Mouse (Mus musculus) embryonic facial prominence, embryonic 10.5 days (tissue): ENCODE data around the gene Sycp1. TPM values are rescaled to one million over a fixed set of nuclear protein-coding genes. Genes with fewer than 3 reads are reported as not detected.
A peak's percentile ranks its signal among the peaks of the same experiment; 100 is the strongest.

ENCODE experiments used
- DNase-seq: peaks from one replicate; pipeline ENCODE4 v3.0.0-alpha.2; 2017; ENCODE audit warnings: low spot score
- H3K27ac ChIP-seq: fragments of 300-500 bp; sonication (generic); replicated peaks from 2 replicates; pipeline ENCODE4 v1.5.1; 2016; ENCODE audit warnings: mild to moderate bottlenecking
- H3K27me3 ChIP-seq: fragments of 300-500 bp; sonication (generic); replicated peaks from 2 replicates; pipeline ENCODE4 v1.6.1; 2016; ENCODE audit warnings: low read depth, mild to moderate bottlenecking; ENCODE audit not compliant: poor library complexity, severe bottlenecking
- H3K36me3 ChIP-seq: fragments of 300-500 bp; sonication (generic); replicated peaks from 2 replicates; pipeline ENCODE4 v1.6.1; 2016; ENCODE audit warnings: mild to moderate bottlenecking, moderate library complexity
- H3K4me1 ChIP-seq: fragments of 300-500 bp; sonication (generic); 2 replicates; pipeline ENCODE4 v1.6.1; 2016
- H3K4me3 ChIP-seq: fragments of 300-500 bp; sonication (generic); 2 replicates; pipeline ENCODE4 v1.5.1; 2016; ENCODE audit warnings: mild to moderate bottlenecking, moderate library complexity
- H3K9me3 ChIP-seq: fragments of 300-500 bp; sonication (generic); 2 replicates; pipeline ENCODE4 v1.6.1; 2016; ENCODE audit warnings: mild to moderate bottlenecking
- WGBS: fragments of 180-500 bp; shearing (Covaris S2); methylation state at CpG from one replicate; pipeline ENCODE4 v1.1.7; 2016; 5-methylcytosine and 5-hydroxymethylcytosine counted together
- polyA plus RNA-seq: library from polyadenylated mRNA; unstranded; fragments of >200 nt; fragmentation: Nextera tagmentation; extraction: Ambion mirVana; gene quantifications from 2 replicates; pipeline ENCODE4 v1.2.1, GENCODE M21; 2016

Gene Sycp1
- polyA plus RNA-seq = not detected in 2 replicates

DNA sequence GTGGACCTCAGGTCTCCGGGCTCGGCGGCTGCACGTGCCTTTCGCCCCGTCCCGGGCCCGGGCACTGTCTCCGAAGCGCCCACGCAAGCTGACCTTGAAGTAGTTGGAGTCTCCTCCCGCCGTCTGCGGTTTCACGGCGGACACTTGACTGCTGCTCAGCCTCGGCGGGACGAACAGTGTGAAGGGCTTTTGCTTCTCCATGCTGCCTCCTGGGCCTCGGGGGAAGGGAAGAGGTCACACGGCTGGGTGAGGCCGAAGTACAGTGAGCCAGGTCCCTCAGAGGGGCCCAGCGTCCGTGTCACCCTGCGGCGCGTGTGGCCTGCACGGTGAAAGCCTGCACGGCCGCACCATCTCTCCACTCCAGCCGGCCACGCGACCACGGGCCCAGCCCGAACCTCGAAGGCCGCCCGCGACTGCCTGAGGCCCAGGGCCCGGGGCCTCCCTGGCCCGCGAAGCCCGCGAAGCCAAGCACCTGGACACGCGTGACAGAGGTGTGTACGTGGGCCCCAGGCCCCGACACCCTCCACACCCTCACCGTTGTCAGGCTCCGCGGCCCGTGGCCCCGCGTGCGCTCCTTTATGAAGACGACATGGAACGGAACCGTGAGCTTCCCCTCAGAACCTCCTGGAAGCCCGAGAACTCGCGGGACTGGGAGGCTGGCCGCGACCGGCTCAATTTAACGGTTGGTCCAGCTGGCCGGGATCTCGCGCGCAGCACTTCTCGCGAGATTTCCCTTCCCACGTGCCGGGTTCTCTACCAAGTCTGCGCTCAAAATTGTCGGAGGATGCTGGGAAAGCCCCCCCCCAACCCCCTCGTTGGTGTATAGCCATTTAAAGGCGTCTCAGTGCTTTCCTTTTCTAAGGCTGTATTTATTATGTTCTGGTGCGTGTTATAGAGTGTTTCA lies at the start of gene Sycp1:
Gene Sycp1, minus strand, starts transcription at position 650 of the 904 bp plus-strand sequence.
- Histone ChIP-seq H3K27ac (no peak within 1 kb of the TSS), H3K36me3 (no peaks in the 10 kb centered on the region), H3K4me3 (no peak within 1 kb of the TSS), H3K27me3 (no peaks in the 10 kb centered on the region), H3K4me1 (no peaks in the 10 kb centered on the region), H3K9me3 (peaks cover 9% of the 10 kb centered on the region; the same call in 1 of the 2 replicates)
- 93% methylated on average over 78 of the region's 78 CpGs for WGBS
- no peak for DNase-seq

DNA sequence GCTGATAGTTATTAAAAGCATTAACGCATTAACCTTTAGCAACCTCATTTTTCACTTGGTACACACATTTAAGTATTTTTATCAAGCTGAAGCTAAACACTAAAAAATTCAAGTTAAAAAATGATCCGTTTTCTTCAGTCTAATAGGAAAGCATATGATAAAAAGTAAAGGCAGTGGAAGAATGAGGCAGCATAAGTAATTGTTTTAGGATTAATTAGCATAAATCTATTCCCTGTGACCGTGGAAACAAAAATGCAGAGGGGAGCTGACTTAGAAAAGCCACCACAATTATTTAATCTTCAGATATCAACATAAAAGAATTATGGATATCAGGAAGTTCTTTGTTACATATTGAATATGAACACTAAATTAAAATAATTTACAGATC lies 44.4 kb upstream of the Sycp1 start:
- WGBS = 66% methylated on average over 3 of the region's 3 CpGs
- no peaks in the 10 kb centered on the region for H3K36me3 ChIP-seq

DNA sequence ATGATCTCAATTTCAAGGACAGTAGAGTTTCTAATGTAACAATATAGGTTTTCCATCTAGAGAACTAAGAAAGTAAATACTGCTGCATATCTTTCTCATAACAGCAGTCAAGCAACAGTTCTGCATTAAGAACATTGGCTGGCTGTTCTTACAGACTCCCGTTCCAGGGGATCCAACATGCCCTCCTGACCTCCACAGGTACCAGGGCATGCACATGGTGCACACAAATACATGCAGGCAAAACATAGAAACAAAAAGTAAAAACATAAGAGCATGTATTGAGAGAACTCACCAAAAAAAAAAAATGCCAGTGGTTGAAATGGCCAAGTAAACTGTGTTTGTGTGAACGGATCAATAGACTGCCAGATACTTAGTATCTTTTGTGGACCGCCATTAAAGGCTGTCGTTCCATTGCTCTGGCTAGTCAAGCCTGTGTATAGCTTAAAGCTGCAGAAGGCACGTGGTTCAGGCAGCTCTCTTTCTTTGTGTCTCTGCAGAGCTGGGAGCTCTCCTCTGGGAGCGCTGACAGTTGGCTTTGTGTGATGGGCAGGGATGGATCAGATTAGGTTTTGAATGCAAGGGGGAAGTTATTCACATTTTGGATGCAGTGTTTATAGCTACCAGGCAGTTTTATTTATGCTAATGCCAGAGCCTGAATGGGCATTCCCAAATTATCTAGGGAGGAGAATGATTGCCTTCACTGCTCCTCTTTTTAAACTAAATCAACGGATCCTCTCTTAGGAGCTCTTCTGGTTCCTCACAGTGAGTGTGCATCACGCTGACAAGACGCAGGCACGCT lies 43.8 kb upstream of the Sycp1 start:
- peak; percentile 30 for DNase-seq
- peak overlapping the region; percentile 21; the same call in 1 of the 2 replicates for H3K4me3 ChIP-seq
- peaks cover 7% of the 10 kb centered on the region for H3K4me1 ChIP-seq
- peak overlapping the region; percentile 69 for H3K27ac ChIP-seq
- H3K9me3 ChIP-seq = no peaks in the 10 kb centered on the region
- no peaks in the 10 kb centered on the region for H3K36me3 ChIP-seq
- WGBS = 38% methylated on average over 10 of the region's 10 CpGs
- H3K27me3 ChIP-seq = no peaks in the 10 kb centered on the region

More for the DNA sequence above, 44.4 kb upstream of the Sycp1 start:
- H3K4me1 ChIP-seq = peaks cover 7% of the 10 kb centered on the region
- H3K4me3 ChIP-seq = no peak overlapping the region; the same call in 1 of the 2 replicates
- DNase-seq = no peak
- H3K27ac ChIP-seq = peak overlapping the region; percentile 69
- H3K9me3 ChIP-seq = no peaks in the 10 kb centered on the region
- no peaks in the 10 kb centered on the region for H3K27me3 ChIP-seq

DNA sequence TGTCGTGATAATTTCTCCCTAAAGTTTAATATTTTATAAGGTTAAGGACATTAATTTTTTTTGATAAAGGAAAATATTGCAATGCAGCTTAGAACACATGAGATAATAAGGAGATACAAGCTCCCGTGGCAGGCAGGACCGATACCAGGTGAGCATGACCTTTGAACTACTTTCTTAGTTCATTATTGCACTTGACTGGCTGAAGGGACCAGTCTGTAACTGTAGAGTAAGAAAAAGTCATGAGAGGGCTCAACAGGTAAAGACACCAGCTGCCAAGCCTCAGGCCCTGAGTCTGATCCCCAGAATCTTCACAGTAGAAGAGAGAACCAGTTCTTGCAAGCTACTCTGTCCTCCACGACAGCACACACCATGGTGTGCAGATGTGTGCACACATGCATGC lies 41.0 kb upstream of the Sycp1 start:
- Histone ChIP-seq H3K4me3 (no peak overlapping the region), H3K27me3 (no peaks in the 10 kb centered on the region), H3K9me3 (no peaks in the 10 kb centered on the region), H3K36me3 (no peaks in the 10 kb centered on the region), H3K4me1 (peaks cover 7% of the 10 kb centered on the region), H3K27ac (no peak overlapping the region)
- DNase-seq = no peak
- WGBS = 84% methylated on average over 4 of the region's 4 CpGs

DNA sequence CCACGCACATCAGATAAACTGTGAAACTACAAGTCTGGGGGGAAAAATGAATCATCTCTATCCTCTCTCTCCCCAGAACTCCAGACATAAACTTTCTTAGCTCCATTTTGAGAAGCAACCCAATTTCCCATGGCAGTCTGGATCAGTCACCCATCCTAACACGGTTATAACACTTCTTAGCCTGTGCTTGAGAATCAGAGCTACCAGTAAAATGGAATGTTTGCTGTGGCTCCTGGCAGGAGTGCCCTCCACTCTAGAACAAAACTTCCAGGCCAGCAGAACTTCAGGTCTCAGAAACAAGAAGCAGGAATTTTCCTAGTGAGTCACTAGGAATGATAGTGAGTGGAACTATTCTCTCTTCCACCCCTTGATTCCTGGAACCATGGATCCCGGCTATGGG lies 34.6 kb upstream of the Sycp1 start:
- Histone ChIP-seq H3K4me1 (peaks cover 4% of the 10 kb centered on the region; the same call in 1 of the 2 replicates), H3K27ac (no peak overlapping the region), H3K4me3 (no peak overlapping the region), H3K9me3 (no peaks in the 10 kb centered on the region), H3K36me3 (no peaks in the 10 kb centered on the region), H3K27me3 (no peaks in the 10 kb centered on the region)
- DNase-seq = no peak
- WGBS = 91% methylated on average over 3 of the region's 3 CpGs

DNA sequence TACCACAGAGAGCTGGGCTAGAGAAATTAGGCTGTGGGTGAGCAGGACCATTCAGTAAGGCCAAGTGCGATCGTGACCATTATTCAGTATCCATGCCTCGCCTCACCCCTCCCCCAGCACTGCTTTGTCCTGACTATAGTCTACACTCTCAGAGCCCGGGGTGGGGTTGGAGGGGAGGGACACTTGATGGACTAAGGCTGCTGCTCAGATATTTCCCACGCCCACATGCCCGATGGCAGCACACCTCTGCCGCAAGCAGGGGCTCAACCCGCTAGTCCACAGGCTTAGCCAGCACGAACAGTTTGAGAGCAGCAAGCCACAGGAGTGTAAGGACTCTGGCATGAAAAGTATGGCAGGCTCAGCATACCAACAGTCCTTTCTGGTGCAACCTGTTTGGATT lies 34.2 kb upstream of the Sycp1 start:
- Histone ChIP-seq H3K4me3 (no peak overlapping the region), H3K27ac (no peak overlapping the region), H3K4me1 (peaks cover 4% of the 10 kb centered on the region; the same call in 1 of the 2 replicates), H3K9me3 (no peaks in the 10 kb centered on the region), H3K36me3 (no peaks in the 10 kb centered on the region), H3K27me3 (no peaks in the 10 kb centered on the region)
- 74% methylated on average over 9 of the region's 9 CpGs for WGBS
- peak; percentile 19 for DNase-seq

DNA sequence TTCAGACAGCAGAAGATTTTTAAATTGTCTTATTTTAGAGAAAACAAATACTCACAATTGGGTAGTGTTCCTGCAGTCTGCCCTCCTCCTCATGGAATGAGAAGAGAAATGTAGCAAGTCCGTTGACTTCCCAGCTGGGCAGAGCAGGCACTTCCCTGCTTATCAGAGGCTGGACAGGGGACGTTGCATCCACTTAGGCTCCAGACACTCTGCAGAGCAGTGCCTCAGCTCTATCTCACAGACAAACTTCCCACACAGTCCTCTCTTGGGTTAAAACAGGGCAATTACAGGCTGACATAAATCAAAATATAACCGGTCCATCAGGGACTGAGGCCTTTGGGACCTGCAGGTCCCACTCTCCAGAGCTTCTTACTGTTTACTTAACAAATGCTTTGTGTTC lies 28.1 kb upstream of the Sycp1 start, which contains the start of gene Nr1h5:
Gene Nr1h5, minus strand, starts transcription at position 101 of the 400 bp plus-strand sequence.
- Histone ChIP-seq H3K36me3 (no peaks in the 10 kb centered on the region), H3K27me3 (no peaks in the 10 kb centered on the region), H3K27ac (no peak within 1 kb of the TSS), H3K4me1 (no peaks in the 10 kb centered on the region), H3K9me3 (no peaks in the 10 kb centered on the region), H3K4me3 (no peak within 1 kb of the TSS)
- WGBS = 51% methylated on average over 3 of the region's 3 CpGs
- no peak for DNase-seq

DNA sequence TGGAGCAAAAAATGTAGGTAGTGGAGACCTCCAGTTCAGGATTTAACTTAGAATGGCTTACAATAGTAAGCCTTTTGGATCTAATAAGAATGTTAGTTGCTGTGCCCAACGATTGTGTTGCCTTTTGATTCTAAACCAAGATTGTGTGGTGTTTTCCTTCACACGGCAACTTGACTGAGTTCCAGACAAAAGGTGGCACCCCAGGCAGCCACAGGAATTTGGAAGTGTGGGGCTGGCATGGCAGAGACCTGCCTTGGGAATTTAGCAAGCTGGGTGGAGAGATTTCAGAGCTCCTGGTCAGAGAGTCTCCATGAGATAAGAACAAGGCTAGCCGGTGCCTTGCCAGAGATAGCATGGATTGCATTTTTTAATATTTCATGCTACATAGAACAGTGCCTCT lies 19.7 kb upstream of the Sycp1 start:
- Histone ChIP-seq H3K27ac (no peak overlapping the region), H3K27me3 (no peaks in the 10 kb centered on the region), H3K4me1 (no peaks in the 10 kb centered on the region), H3K9me3 (no peaks in the 10 kb centered on the region), H3K4me3 (no peak overlapping the region), H3K36me3 (no peaks in the 10 kb centered on the region)
- DNase-seq = no peak
- 66% methylated on average over 3 of the region's 3 CpGs for WGBS

DNA sequence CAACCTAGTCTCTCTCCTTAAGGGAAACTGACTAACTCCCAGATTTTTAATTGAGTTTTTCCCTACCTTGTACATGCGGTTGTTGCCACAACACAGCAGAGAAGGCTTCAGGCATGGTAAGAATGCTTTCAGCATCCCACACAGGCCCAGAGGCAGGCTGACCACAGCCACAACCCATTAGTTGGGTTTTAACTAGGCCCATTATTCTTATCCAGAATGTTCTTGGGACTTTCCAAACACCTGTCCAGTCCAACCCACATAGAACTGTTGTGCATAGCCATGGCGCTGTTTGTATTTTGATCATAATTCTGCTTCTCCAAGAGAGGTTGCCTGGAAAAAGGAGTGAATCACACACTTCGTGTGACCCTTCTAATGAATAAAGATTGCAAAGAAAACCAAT lies 19.2 kb upstream of the Sycp1 start:
- no peaks in the 10 kb centered on the region for H3K27me3 ChIP-seq
- no peaks in the 10 kb centered on the region for H3K4me1 ChIP-seq
- H3K36me3 ChIP-seq = no peaks in the 10 kb centered on the region
- no peak overlapping the region for H3K27ac ChIP-seq
- no peak overlapping the region for H3K4me3 ChIP-seq
- no peak for DNase-seq
- 87% methylated on average over 3 of the region's 3 CpGs for WGBS
- H3K9me3 ChIP-seq = no peaks in the 10 kb centered on the region

DNA sequence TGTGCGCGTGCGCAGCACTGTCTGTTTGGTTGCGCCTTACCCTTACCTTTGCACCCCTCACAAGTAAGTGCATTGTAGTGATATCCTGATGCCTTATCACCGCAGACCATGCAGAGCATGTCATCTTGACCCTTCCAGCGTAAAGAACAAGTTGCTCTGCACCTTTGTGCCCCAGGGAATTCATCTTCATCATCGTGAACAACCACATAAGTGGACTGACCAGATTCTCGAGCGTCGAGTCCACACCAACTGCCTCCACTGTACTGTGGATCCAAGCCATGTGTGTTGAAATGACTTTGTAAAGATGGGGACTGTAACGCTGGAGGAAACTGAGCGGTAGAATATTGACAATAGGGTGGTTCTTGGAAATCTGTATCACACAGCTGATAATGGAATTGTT lies 18.6 kb upstream of the Sycp1 start:
- WGBS = 91% methylated on average over 12 of the region's 12 CpGs

DNA sequence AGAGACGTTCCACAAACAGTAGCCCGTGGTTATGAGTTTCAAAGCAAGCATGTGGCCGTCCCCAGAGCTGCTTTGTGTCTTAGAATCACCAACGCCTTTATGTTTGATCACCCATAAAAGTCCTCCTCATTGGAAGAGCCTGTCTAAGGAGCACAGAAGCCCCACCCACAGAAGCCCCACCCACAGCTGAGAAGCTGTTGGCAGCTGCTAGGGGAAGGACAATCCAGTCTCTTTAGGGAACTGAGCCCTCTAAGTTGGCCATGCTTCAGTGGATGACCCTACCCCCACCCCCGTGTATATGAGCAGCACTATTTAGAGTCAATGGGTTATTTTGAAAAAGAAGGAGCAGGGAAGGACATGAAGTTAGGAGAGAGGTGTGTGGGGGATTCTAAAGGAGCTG lies 11.0 kb upstream of the Sycp1 start:
- DNase-seq = no peak
- Histone ChIP-seq H3K27me3 (no peaks in the 10 kb centered on the region), H3K27ac (no peak overlapping the region), H3K36me3 (no peaks in the 10 kb centered on the region), H3K9me3 (no peaks in the 10 kb centered on the region), H3K4me1 (no peaks in the 10 kb centered on the region), H3K4me3 (no peak overlapping the region)
- 67% methylated on average over 5 of the region's 5 CpGs for WGBS

More for the DNA sequence above, 18.6 kb upstream of the Sycp1 start:
- no peak for DNase-seq
- Histone ChIP-seq H3K4me3 (no peak overlapping the region), H3K4me1 (no peaks in the 10 kb centered on the region), H3K27ac (no peak overlapping the region), H3K9me3 (no peaks in the 10 kb centered on the region), H3K27me3 (no peaks in the 10 kb centered on the region), H3K36me3 (no peaks in the 10 kb centered on the region)

DNA sequence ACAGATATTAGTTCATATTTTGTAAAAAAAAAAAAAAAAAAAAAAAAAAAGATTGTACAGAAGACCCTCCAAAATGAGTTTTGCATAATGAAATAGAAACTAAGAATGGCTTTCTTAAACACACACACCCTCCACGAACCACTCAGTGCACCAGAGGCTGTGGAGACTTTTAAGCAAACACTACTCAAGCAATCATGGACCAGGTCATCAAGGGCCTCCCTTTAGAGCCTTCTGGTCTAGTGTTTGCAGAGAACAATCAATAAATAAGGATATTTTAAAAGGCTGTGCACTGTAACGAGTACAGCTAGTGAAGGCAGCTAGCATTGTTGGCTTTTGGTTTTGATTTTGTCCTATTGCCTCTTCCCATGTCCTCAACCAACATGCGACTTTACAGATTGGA lies 10.4 kb upstream of the Sycp1 start:
- no peak overlapping the region for H3K27ac ChIP-seq
- no peaks in the 10 kb centered on the region for H3K27me3 ChIP-seq
- no peaks in the 10 kb centered on the region for H3K9me3 ChIP-seq
- H3K4me1 ChIP-seq = no peaks in the 10 kb centered on the region
- no peak overlapping the region for H3K4me3 ChIP-seq
- no peaks in the 10 kb centered on the region for H3K36me3 ChIP-seq
- no peak for DNase-seq
- WGBS = 83% methylated on average over 3 of the region's 3 CpGs
